Mouse (Mus musculus) cerebellum, postnatal 10 days (tissue): ENCODE results near the gene Pdcd1lg2.

Experiments used
- DNase-seq, 2 experiments: peaks; one replicate each; pipeline ENCODE4 v3.0.0; 2021; ENCODE audit warnings: mixed read lengths in 2 of 2

The Pdcd1lg2 gene

GRCm38 (mm10) chr19:29410619-29411018 lies at the start of gene Pdcd1lg2:
Pdcd1lg2 (plus strand) TSS chr19:29410919.
- no peak for DNase-seq

GRCm38 (mm10) chr19:29361468-29362130 lies 49.1 kb upstream of the Pdcd1lg2 start:
- DNase-seq, result peak; percentile 93 to 95

GRCm38 (mm10) chr19:29362173-29362930 lies 48.4 kb upstream of the Pdcd1lg2 start:
- DNase-seq, result no peak

- DNase-seq, result no peak
Measured at GRCm38 (mm10) chr19:29363557-29363956, 47.2 kb upstream of the Pdcd1lg2 start.

- DNase-seq, result no peak
Measured at GRCm38 (mm10) chr19:29364076-29364475, 46.6 kb upstream of the Pdcd1lg2 start.

GRCm38 (mm10) chr19:29365105-29365504 lies 45.6 kb upstream of the Pdcd1lg2 start:
- DNase-seq, result no peak

GRCm38 (mm10) chr19:29366226-29366968 lies 44.3 kb upstream of the Pdcd1lg2 start:
- DNase-seq, result no peak

- peak; percentile 71 to 73 for DNase-seq
Measured at GRCm38 (mm10) chr19:29366969-29367622, 43.6 kb upstream of the Pdcd1lg2 start, which contains the start of the genes Plgrkt and Cd274. Plgrkt (minus strand) TSS chr19:29367390. Cd274 (plus strand) TSS chr19:29367455.

GRCm38 (mm10) chr19:29368041-29368440 lies 42.7 kb upstream of the Pdcd1lg2 start:
- no peak for DNase-seq

GRCm38 (mm10) chr19:29368671-29369309 lies 41.9 kb upstream of the Pdcd1lg2 start:
- no peak for DNase-seq

GRCm38 (mm10) chr19:29370112-29370511 lies 40.6 kb upstream of the Pdcd1lg2 start:
- DNase-seq, result no peak

- no peak for DNase-seq
Measured at GRCm38 (mm10) chr19:29370545-29371283, 40.0 kb upstream of the Pdcd1lg2 start.

GRCm38 (mm10) chr19:29371284-29372081 lies 39.2 kb upstream of the Pdcd1lg2 start:
- DNase-seq, result no peak

- DNase-seq, result no peak
Measured at GRCm38 (mm10) chr19:29372138-29372537, 38.6 kb upstream of the Pdcd1lg2 start.

- no peak for DNase-seq
Measured at GRCm38 (mm10) chr19:29372621-29373020, 38.1 kb upstream of the Pdcd1lg2 start.

GRCm38 (mm10) chr19:29373438-29373837 lies 37.3 kb upstream of the Pdcd1lg2 start:
- no peak for DNase-seq

GRCm38 (mm10) chr19:29374947-29375346 lies 35.8 kb upstream of the Pdcd1lg2 start:
- no peak for DNase-seq

- DNase-seq, result no peak
Measured at GRCm38 (mm10) chr19:29376382-29376781, 34.3 kb upstream of the Pdcd1lg2 start.

GRCm38 (mm10) chr19:29379839-29380603 lies 30.7 kb upstream of the Pdcd1lg2 start:
- DNase-seq, result no peak

GRCm38 (mm10) chr19:29383368-29383767 lies 27.4 kb upstream of the Pdcd1lg2 start:
- no peak for DNase-seq
